Mouse (Mus musculus) embryonic facial prominence, embryonic 14.5 days (tissue): Measurements from ENCODE around the gene Lsp1. TPM values are rescaled to one million over a fixed set of nuclear protein-coding genes. Genes with fewer than 3 reads are reported as not detected.

Experiments
- ATAC-seq: fragments of 200-750 bp; cut with Nextera tagmentation; 2 replicates; pipeline ENCODE4 v1.8.0; 2017; ENCODE audit warnings: low read depth, moderate number of reproducible peaks, moderate TSS enrichment
- DNase-seq: peaks from one replicate; pipeline ENCODE4 v3.0.0-alpha.2; 2015; ENCODE audit warnings: low spot score
- H3K27ac ChIP-seq: fragments of 300-500 bp; sonication (generic); replicated peaks from 2 replicates; pipeline ENCODE4 v1.5.1; 2014; ENCODE audit warnings: low read depth, mild to moderate bottlenecking, low read length, moderate library complexity
- H3K27me3 ChIP-seq: fragments of 300-500 bp; sonication (generic); replicated peaks from 2 replicates; pipeline ENCODE4 v1.6.1; 2014; ENCODE audit warnings: low read length; ENCODE audit not compliant: control insufficient read depth, insufficient read depth
- H3K36me3 ChIP-seq: fragments of 300-500 bp; sonication (generic); 2 replicates; pipeline ENCODE4 v1.6.1; 2014; ENCODE audit warnings: low read length, mixed read lengths; ENCODE audit not compliant: control insufficient read depth, insufficient read depth
- H3K4me1 ChIP-seq: fragments of 300-500 bp; sonication (generic); 2 replicates; pipeline ENCODE4 v1.6.1; 2014; ENCODE audit warnings: antibody characterized with exemption, low read length; ENCODE audit not compliant: control insufficient read depth, insufficient read depth
- H3K4me2 ChIP-seq: fragments of 300-500 bp; sonication (generic); 2 replicates; pipeline ENCODE4 v1.6.1; 2014; ENCODE audit warnings: low read depth, mild to moderate bottlenecking, low read length, moderate library complexity, mixed read lengths
- H3K4me3 ChIP-seq: fragments of 300-500 bp; sonication (generic); 2 replicates; pipeline ENCODE4 v1.5.1; 2014; ENCODE audit warnings: low read depth, mild to moderate bottlenecking, low read length
- H3K9ac ChIP-seq: fragments of 300-500 bp; sonication (generic); 2 replicates; pipeline ENCODE4 v1.6.1; 2014; ENCODE audit warnings: low read depth, mild to moderate bottlenecking, low read length, moderate library complexity, mixed read lengths
- H3K9me3 ChIP-seq: fragments of 300-500 bp; sonication (generic); 2 replicates; pipeline ENCODE4 v1.6.1; 2016; ENCODE audit warnings: low read length; ENCODE audit not compliant: control insufficient read depth
- WGBS: fragments of 180-500 bp; shearing (Covaris S2); extraction: QIAGEN DNeasy Blood & Tissue Kit; methylation state at CpG from one replicate; pipeline ENCODE4 v1.1.7; 2014; 5-methylcytosine and 5-hydroxymethylcytosine counted together
- polyA plus RNA-seq: library from polyadenylated mRNA; unstranded; fragments of >200 nt; fragmentation: Nextera tagmentation; extraction: Ambion mirVana; gene quantifications from 2 replicates; pipeline ENCODE4 v1.2.1, GENCODE M21; 2014

Gene Lsp1
- polyA plus RNA-seq, 1 experiment from 2014 or later = 42.6 TPM

- 89% methylated on average over 3 of the region's 3 CpGs for WGBS
- Histone ChIP-seq H3K9me3 (no peaks in the 10 kb centered on the region), H3K4me3 (no peak overlapping the region), H3K36me3 (peaks cover 15% of the 10 kb centered on the region; the same call in 1 of the 2 replicates), H3K9ac (peak overlapping the region; percentile 30; the same call in 1 of the 2 replicates), H3K4me2 (no peak overlapping the region), H3K27ac (peak overlapping the region; percentile 98), H3K27me3 (no peaks in the 10 kb centered on the region), H3K4me1 (peaks cover 34% of the 10 kb centered on the region)
- DNase-seq = no peak
- ATAC-seq = no peak
Observed at GRCm38 (mm10) chr7:142488053-142488452, 27.4 kb downstream of the Lsp1 start.

GRCm38 (mm10) chr7:142493535-142493934, 32.9 kb downstream of the Lsp1 start:
- no peak overlapping the region for H3K4me3 ChIP-seq
- H3K4me2 ChIP-seq = no peak overlapping the region
- H3K36me3 ChIP-seq = peaks cover 15% of the 10 kb centered on the region; the same call in 1 of the 2 replicates
- DNase-seq (peak; percentile 65), ATAC-seq (peak; percentile 27; the same call in 1 of the 2 replicates)
- no peak overlapping the region for H3K9ac ChIP-seq
- peaks cover 4% of the 10 kb centered on the region; the same call in 1 of the 2 replicates for H3K4me1 ChIP-seq
- H3K9me3 ChIP-seq = no peaks in the 10 kb centered on the region
- peak overlapping the region; percentile 54 for H3K27ac ChIP-seq
- H3K27me3 ChIP-seq = no peaks in the 10 kb centered on the region
- WGBS = 54% methylated on average over 8 of the region's 8 CpGs

- WGBS = 74% methylated on average over 3 of the region's 3 CpGs
- no peak overlapping the region for H3K4me2 ChIP-seq
- peaks cover 3% of the 10 kb centered on the region; the same call in 1 of the 2 replicates for H3K4me1 ChIP-seq
- H3K9ac ChIP-seq = no peak overlapping the region
- no peaks in the 10 kb centered on the region for H3K27me3 ChIP-seq
- no peak for ATAC-seq
- no peak overlapping the region for H3K27ac ChIP-seq
- no peaks in the 10 kb centered on the region for H3K9me3 ChIP-seq
- H3K4me3 ChIP-seq = no peak overlapping the region
- no peak for DNase-seq
- H3K36me3 ChIP-seq = no peaks in the 10 kb centered on the region
Observed at GRCm38 (mm10) chr7:142496158-142496557, 35.5 kb downstream of the Lsp1 start.

- 83% methylated on average over 5 of the region's 5 CpGs for WGBS
Observed at GRCm38 (mm10) chr7:142496800-142497199, 36.2 kb downstream of the Lsp1 start.

GRCm38 (mm10) chr7:142497775-142498174, 37.2 kb downstream of the Lsp1 start:
- DNase-seq (no peak), ATAC-seq (no peak)
- H3K4me1 ChIP-seq = peaks cover 3% of the 10 kb centered on the region; the same call in 1 of the 2 replicates
- H3K4me2 ChIP-seq = no peak overlapping the region
- no peak overlapping the region for H3K9ac ChIP-seq
- H3K36me3 ChIP-seq = no peaks in the 10 kb centered on the region
- WGBS = 88% methylated on average over 2 of the region's 2 CpGs
- H3K27ac ChIP-seq = no peak overlapping the region
- no peaks in the 10 kb centered on the region for H3K9me3 ChIP-seq
- no peak overlapping the region for H3K4me3 ChIP-seq
- H3K27me3 ChIP-seq = no peaks in the 10 kb centered on the region

More at GRCm38 (mm10) chr7:142496800-142497199, 36.2 kb downstream of the Lsp1 start:
- ATAC-seq (no peak), DNase-seq (no peak)
- Histone ChIP-seq H3K4me1 (peaks cover 3% of the 10 kb centered on the region; the same call in 1 of the 2 replicates), H3K36me3 (no peaks in the 10 kb centered on the region), H3K27me3 (no peaks in the 10 kb centered on the region), H3K27ac (no peak overlapping the region), H3K9ac (no peak overlapping the region), H3K4me2 (no peak overlapping the region), H3K9me3 (no peaks in the 10 kb centered on the region), H3K4me3 (no peak overlapping the region)

- H3K27me3 ChIP-seq = no peaks in the 10 kb centered on the region
- ATAC-seq = no peak; the same call in 1 of the 2 replicates
- H3K36me3 ChIP-seq = no peaks in the 10 kb centered on the region
- peak within 1 kb of the TSS; percentile 62 for H3K27ac ChIP-seq
- no peak within 1 kb of the TSS for H3K4me3 ChIP-seq
- DNase-seq = no peak
- H3K9me3 ChIP-seq = no peaks in the 10 kb centered on the region
- no peak within 1 kb of the TSS for H3K9ac ChIP-seq
- H3K4me1 ChIP-seq = peaks cover 3% of the 10 kb centered on the region; the same call in 1 of the 2 replicates
- WGBS = 94% methylated on average over 2 of the region's 2 CpGs
- H3K4me2 ChIP-seq = no peak within 1 kb of the TSS
Observed at GRCm38 (mm10) chr7:142498575-142498974, 38.0 kb downstream of the Lsp1 start, which contains the start of gene Tnnt3. Gene Tnnt3, plus strand, starts transcription at chr7:142498836.

GRCm38 (mm10) chr7:142499010-142499721, 38.6 kb downstream of the Lsp1 start:
- no peaks in the 10 kb centered on the region for H3K9me3 ChIP-seq
- no peaks in the 10 kb centered on the region for H3K27me3 ChIP-seq
- DNase-seq (no peak), ATAC-seq (no peak)
- H3K4me1 ChIP-seq = no peaks in the 10 kb centered on the region; the same call in 1 of the 2 replicates
- H3K9ac ChIP-seq = no peak overlapping the region
- WGBS = 64% methylated on average over 5 of the region's 5 CpGs
- H3K4me3 ChIP-seq = no peak overlapping the region
- H3K36me3 ChIP-seq = no peaks in the 10 kb centered on the region
- peak overlapping the region; percentile 62 for H3K27ac ChIP-seq
- H3K4me2 ChIP-seq = no peak overlapping the region

- no peaks in the 10 kb centered on the region for H3K9me3 ChIP-seq
- H3K4me3 ChIP-seq = no peak overlapping the region
- 83% methylated on average over 1 of the region's 1 CpGs for WGBS
- DNase-seq (no peak), ATAC-seq (peak; percentile 62)
- H3K4me1 ChIP-seq = peaks cover 2% of the 10 kb centered on the region; the same call in 1 of the 2 replicates
- H3K4me2 ChIP-seq = no peak overlapping the region
- H3K36me3 ChIP-seq = no peaks in the 10 kb centered on the region
- H3K27me3 ChIP-seq = no peaks in the 10 kb centered on the region
- no peak overlapping the region for H3K27ac ChIP-seq
- H3K9ac ChIP-seq = no peak overlapping the region
Observed at GRCm38 (mm10) chr7:142500032-142500431, 39.4 kb downstream of the Lsp1 start.
